ENCODE assay signal across 9 mouse cellular contexts in genomic region chr10:80668614-80669013, GRCm38 (mm10). TPM values are rescaled to one million over a fixed set of nuclear protein-coding genes. Genes with fewer than 3 reads are reported as not detected.
DNase-seq lines count a peak whose midpoint lies in the region; ATAC-seq and TF ChIP-seq lines count a peak whose summit lies in the region.
"Had no signal": no experiment of that assay in that cellular context is flagged by ENCODE, and none has a peak within 500 bp of the region (broad histone marks: within the 10 kb centered on the region; RNA-seq: fewer than 3 reads in every experiment).

No protein-coding gene starts in this region.

- no peaks in the 10 kb centered on the region for H3K27me3 ChIP-seq in intestine, postnatal 0 days (replicated peaks; ENCODE audit: control insufficient read depth, insufficient read depth, low read length)
- no peaks in the 10 kb centered on the region for H3K27me3 ChIP-seq in intestine, embryonic 16.5 days (replicated peaks; ENCODE audit: control insufficient read depth, insufficient read depth, low read length)
- H3K27me3 ChIP-seq: hindbrain, embryonic 12.5 days had no signal

- peak; percentile 39 to 76 for DNase-seq in cerebellum, postnatal 36 days
- peak; percentile 57 for DNase-seq in lung, postnatal 10 days
- DNase-seq in layer of hippocampus, postnatal 14 days (ENCODE audit: low spot score in 2 of 2), result no peak
- no peak for DNase-seq in left cerebral cortex, postnatal 25 days (ENCODE audit: low spot score in 2 of 2)
- no peak for DNase-seq in testis, postnatal 10 days (ENCODE audit: low spot score)

- no peak overlapping the region for H3K4me3 ChIP-seq in intestine, postnatal 0 days (ENCODE audit: low read depth, low read length)
- H3K4me3 ChIP-seq in intestine, embryonic 16.5 days (ENCODE audit: low read length), result no peak overlapping the region
- H3K4me3 ChIP-seq in bone marrow, adult 2 months (replicated peaks; ENCODE audit: control insufficient read depth, low read depth, low read length), result no peak overlapping the region
- H3K4me3 ChIP-seq: hindbrain, embryonic 12.5 days had no signal

- no peak overlapping the region for H3K9ac ChIP-seq in intestine, postnatal 0 days (ENCODE audit: low read depth, low read length)
- no peak overlapping the region for H3K9ac ChIP-seq in intestine, embryonic 16.5 days (ENCODE audit: low read depth, low read length)
- H3K9ac ChIP-seq: hindbrain, embryonic 12.5 days had no signal

- TF ChIP-seq CTCF in intestine, postnatal 0 days (IDR thresholded peaks at IDR 0.05; ENCODE audit: low read depth), result no peak
- no peak for TF ChIP-seq CTCF in bone marrow, adult 2 months (IDR thresholded peaks at IDR 0.05; ENCODE audit: control insufficient read depth, insufficient read depth, low read length)

- H3K27ac ChIP-seq in intestine, postnatal 0 days (ENCODE audit: low read depth, low read length), result no peak overlapping the region
- no peak overlapping the region for H3K27ac ChIP-seq in intestine, embryonic 16.5 days (ENCODE audit: low read length)
- H3K27ac ChIP-seq in bone marrow, adult 2 months (ENCODE audit: control insufficient read depth, insufficient read depth, low read depth, low read length, poor library complexity), result peak overlapping the region; percentile 5; the same call in 1 of the 2 replicates
- H3K27ac ChIP-seq: hindbrain, embryonic 12.5 days had no signal

- no peak for TF ChIP-seq POLR2A in bone marrow, adult 2 months (IDR thresholded peaks at IDR 0.05; ENCODE audit: borderline replicate concordance, control insufficient read depth, low read depth, low read length)

- H3K4me1 ChIP-seq in intestine, postnatal 0 days (replicated peaks; ENCODE audit: control insufficient read depth, insufficient read depth, low read length), result peaks cover 5% of the 10 kb centered on the region
- peaks cover 45% of the 10 kb centered on the region for H3K4me1 ChIP-seq in intestine, embryonic 16.5 days (ENCODE audit: control insufficient read depth, insufficient read depth, low read length)
- H3K4me1 ChIP-seq in bone marrow, adult 2 months (ENCODE audit: control insufficient read depth, insufficient read depth, low read length), result peaks cover 4% of the 10 kb centered on the region; the same call in 1 of the 2 replicates

- peaks cover 69% of the 10 kb centered on the region for H3K36me3 ChIP-seq in intestine, postnatal 0 days (ENCODE audit: control insufficient read depth, insufficient read depth)
- peaks cover 46% of the 10 kb centered on the region for H3K36me3 ChIP-seq in intestine, embryonic 16.5 days (ENCODE audit: control insufficient read depth, insufficient read depth, low read length)

- no peaks in the 10 kb centered on the region for H3K9me3 ChIP-seq in intestine, postnatal 0 days (ENCODE audit: control insufficient read depth)
- H3K9me3 ChIP-seq in intestine, embryonic 16.5 days (ENCODE audit: control insufficient read depth, low read length), result no peaks in the 10 kb centered on the region
- H3K9me3 ChIP-seq: hindbrain, embryonic 12.5 days had no signal

- intact Hi-C loops in left cerebral cortex, postnatal 25 days (cut with DNase I), result no loop called here

- H3K4me2 ChIP-seq in intestine, postnatal 0 days (replicated peaks; ENCODE audit: low read depth), result no peak overlapping the region
- no peak overlapping the region for H3K4me2 ChIP-seq in intestine, embryonic 16.5 days (ENCODE audit: low read depth, low read length)
- H3K4me2 ChIP-seq: hindbrain, embryonic 12.5 days had no signal

- peak; percentile 18; the same call in 1 of the 2 replicates for ATAC-seq in intestine, postnatal 0 days
- no peak for ATAC-seq in intestine, embryonic 16.5 days

- 61% methylated on average over 11 of the region's 11 CpGs for WGBS in intestine, postnatal 0 days
- whole genome bisulfite sequencing in intestine, embryonic 16.5 days, result 78% methylated on average over 11 of the region's 11 CpGs
- 82% methylated on average over 11 of the region's 11 CpGs for WGBS in bone marrow, adult 2 months

RNA-seq across cellular contexts. Expression of gene Mknk2, which starts 9.3 kb away (rescaled TPM):
- polyA plus RNA-seq in intestine, postnatal 0 days (2015; fragmentation: Nextera tagmentation; extraction: Ambion mirVana), result 38.4 and 38.6 TPM in 2 replicates
- polyA plus RNA-seq in intestine, embryonic 16.5 days (2015; fragmentation: Nextera tagmentation; extraction: Ambion mirVana), result 18.3 and 49.9 TPM in 2 replicates
- 70.5 and 89.6 TPM in 2 replicates for polyA plus RNA-seq in bone marrow, adult 2 months (2011; ENCODE audit: insufficient read depth, insufficient read length, low replicate concordance, missing spikeins)
- 10 to 100 TPM; 50.5 to 51.5 TPM for total RNA-seq in layer of hippocampus, postnatal 14 days (2021)
- total RNA-seq in left cerebral cortex, postnatal 25 days (2021), result 10 to 100 TPM; 35.3 to 44.0 TPM

RNA-seq across cellular contexts. Expression of gene Btbd2, which starts 11.7 kb away (rescaled TPM):
- 21.5 and 23.5 TPM in 2 replicates for polyA plus RNA-seq in intestine, postnatal 0 days (2015; fragmentation: Nextera tagmentation; extraction: Ambion mirVana)
- 9.2 and 10.6 TPM in 2 replicates for polyA plus RNA-seq in intestine, embryonic 16.5 days (2015; fragmentation: Nextera tagmentation; extraction: Ambion mirVana)
- 7.0 and 22.1 TPM in 2 replicates for polyA plus RNA-seq in bone marrow, adult 2 months (2011; ENCODE audit: insufficient read depth, insufficient read length, low replicate concordance, missing spikeins)
- 10 to 100 TPM; 90.2 to 94.4 TPM for total RNA-seq in layer of hippocampus, postnatal 14 days (2021)
- 10 to 100 TPM; 91.7 to 92.7 TPM for total RNA-seq in left cerebral cortex, postnatal 25 days (2021)

RNA-seq across cellular contexts. Expression of gene Mob3a, which starts 33.2 kb away (rescaled TPM):
- 14.4 and 15.4 TPM in 2 replicates for polyA plus RNA-seq in intestine, postnatal 0 days (2015; fragmentation: Nextera tagmentation; extraction: Ambion mirVana)
- polyA plus RNA-seq in intestine, embryonic 16.5 days (2015; fragmentation: Nextera tagmentation; extraction: Ambion mirVana), result 39.8 and 41.8 TPM in 2 replicates
- 16.3 and 45.8 TPM in 2 replicates for polyA plus RNA-seq in bone marrow, adult 2 months (2011; ENCODE audit: insufficient read depth, insufficient read length, low replicate concordance, missing spikeins)
- total RNA-seq in layer of hippocampus, postnatal 14 days (2021), result 10 to 100 TPM; 16.1 to 19.0 TPM
- total RNA-seq in left cerebral cortex, postnatal 25 days (2021), result 10 to 100 TPM; 13.4 to 15.8 TPM

RNA-seq across cellular contexts. Expression of gene Izumo4, which starts 33.4 kb away (rescaled TPM):
- polyA plus RNA-seq in intestine, postnatal 0 days (2015; fragmentation: Nextera tagmentation; extraction: Ambion mirVana), result 12.2 and 14.4 TPM in 2 replicates
- 18.5 and 25.0 TPM in 2 replicates for polyA plus RNA-seq in intestine, embryonic 16.5 days (2015; fragmentation: Nextera tagmentation; extraction: Ambion mirVana)
- polyA plus RNA-seq in bone marrow, adult 2 months (2011; ENCODE audit: insufficient read depth, insufficient read length, low replicate concordance, missing spikeins), result 22.9 and 33.3 TPM in 2 replicates
- total RNA-seq in layer of hippocampus, postnatal 14 days (2021), result 10 to 100 TPM; 44.8 to 54.7 TPM
- 10 to 100 TPM; 35.9 to 42.5 TPM for total RNA-seq in left cerebral cortex, postnatal 25 days (2021)

RNA-seq across cellular contexts. Expression of gene Csnk1g2, which starts 46.0 kb away (rescaled TPM):
- polyA plus RNA-seq in intestine, postnatal 0 days (2015; fragmentation: Nextera tagmentation; extraction: Ambion mirVana), result 97.5 and 99.2 TPM in 2 replicates
- 15.1 and 22.2 TPM in 2 replicates for polyA plus RNA-seq in intestine, embryonic 16.5 days (2015; fragmentation: Nextera tagmentation; extraction: Ambion mirVana)
- polyA plus RNA-seq in bone marrow, adult 2 months (2011; ENCODE audit: insufficient read depth, insufficient read length, low replicate concordance, missing spikeins), result 49.9 and 75.2 TPM in 2 replicates
- total RNA-seq in layer of hippocampus, postnatal 14 days (2021), result 100 to 1,000 TPM; 176 to 180 TPM
- total RNA-seq in left cerebral cortex, postnatal 25 days (2021), result 100 to 1,000 TPM; 222 to 247 TPM

Comparison
In these comparisons a context has a peak if more than half of its experiments do, and no peak if none do; other contexts are left out.
1. DNase-seq: peak in cerebellum, postnatal 36 days (2 of 2) and lung, postnatal 10 days (single experiment); none in layer of hippocampus, postnatal 14 days (0 of 2), left cerebral cortex, postnatal 25 days (0 of 2) and testis, postnatal 10 days (single experiment).